Mouse (Mus musculus): ENCODE results near the gene Tex2.

Gene Tex2

GRCm38 (mm10) chr11:106617821-106618580, 4.8 kb upstream of the Tex2 start:
- DNase-seq, result no peak

- DNase-seq, result no peak
Observed at GRCm38 (mm10) chr11:106615561-106615960, 2.3 kb upstream of the Tex2 start.

GRCm38 (mm10) chr11:106614339-106614645, 1.1 kb upstream of the Tex2 start:
- DNase-seq, result no peak

- DNase-seq, result peak; percentile 18 to 29
Observed at GRCm38 (mm10) chr11:106613638-106614338, 565 bp upstream of the Tex2 start.

GRCm38 (mm10) chr11:106612209-106612960, 838 bp downstream of the Tex2 start:
- DNase-seq, result peak; percentile 67 to 78

- DNase-seq, result no peak
Observed at GRCm38 (mm10) chr11:106609731-106610130, 3.5 kb downstream of the Tex2 start.

- no peak for DNase-seq
Observed at GRCm38 (mm10) chr11:106607316-106607715, 5.9 kb downstream of the Tex2 start.

- no peak for DNase-seq
Observed at GRCm38 (mm10) chr11:106606042-106606441, 7.2 kb downstream of the Tex2 start.

- DNase-seq, result no peak
Observed at GRCm38 (mm10) chr11:106603230-106603629, 10.0 kb downstream of the Tex2 start.

- DNase-seq, result no peak
Observed at GRCm38 (mm10) chr11:106600124-106600523, 13.1 kb downstream of the Tex2 start.

GRCm38 (mm10) chr11:106599345-106599744, 13.9 kb downstream of the Tex2 start:
- DNase-seq, result no peak

GRCm38 (mm10) chr11:106598339-106598738, 14.9 kb downstream of the Tex2 start:
- DNase-seq, result no peak

- DNase-seq, result no peak
Observed at GRCm38 (mm10) chr11:106597737-106598330, 15.4 kb downstream of the Tex2 start.

GRCm38 (mm10) chr11:106591183-106591582, 22.0 kb downstream of the Tex2 start:
- no peak for DNase-seq

GRCm38 (mm10) chr11:106590143-106590542, 23.1 kb downstream of the Tex2 start:
- no peak for DNase-seq

- DNase-seq, result no peak
Observed at GRCm38 (mm10) chr11:106588781-106589180, 24.4 kb downstream of the Tex2 start.

- no peak for DNase-seq
Observed at GRCm38 (mm10) chr11:106587786-106588519, 25.3 kb downstream of the Tex2 start.

- no peak for DNase-seq
Observed at GRCm38 (mm10) chr11:106583801-106584200, 29.4 kb downstream of the Tex2 start.

- no peak for DNase-seq
Observed at GRCm38 (mm10) chr11:106581357-106581756, 31.9 kb downstream of the Tex2 start.

GRCm38 (mm10) chr11:106580468-106580867, 32.8 kb downstream of the Tex2 start:
- DNase-seq, result no peak

- no peak for DNase-seq
Observed at GRCm38 (mm10) chr11:106579957-106580356, 33.3 kb downstream of the Tex2 start.

GRCm38 (mm10) chr11:106579146-106579545, 34.1 kb downstream of the Tex2 start:
- no peak for DNase-seq
